Mouse (Mus musculus) intestine, embryonic 16.5 days (tissue): ENCODE measurements around the gene Calhm4. TPM values are rescaled to one million over a fixed set of nuclear protein-coding genes. Genes with fewer than 3 reads are reported as not detected.
"Not testable (repeated sequence)": the region's sequence is repeated elsewhere in the genome, so short reads cannot be mapped to it uniquely, and the experiment has no call there.

ENCODE experiments used
- ATAC-seq: fragments of 200-750 bp; cut with Nextera tagmentation; 2 replicates; pipeline ENCODE4 v1.8.0; 2017; ENCODE audit warnings: moderate TSS enrichment, moderate library complexity
- H3K27ac ChIP-seq: fragments of 300-500 bp; sonication (generic); 2 replicates; pipeline ENCODE4 v1.5.1; 2014; ENCODE audit warnings: mild to moderate bottlenecking, low read length
- H3K27me3 ChIP-seq: fragments of 300-500 bp; sonication (generic); replicated peaks from 2 replicates; pipeline ENCODE4 v1.6.1; 2014; ENCODE audit warnings: low read length, control low read depth, mixed read lengths; ENCODE audit not compliant: control insufficient read depth, insufficient read depth
- H3K36me3 ChIP-seq: fragments of 300-500 bp; sonication (generic); 2 replicates; pipeline ENCODE4 v1.6.1; 2014; ENCODE audit warnings: low read length, control low read depth; ENCODE audit not compliant: control insufficient read depth, insufficient read depth
- H3K4me1 ChIP-seq: fragments of 300-500 bp; sonication (generic); 2 replicates; pipeline ENCODE4 v1.6.1; 2014; ENCODE audit warnings: low read length, control low read depth, mixed read lengths; ENCODE audit not compliant: control insufficient read depth, insufficient read depth
- H3K4me2 ChIP-seq: fragments of 300-500 bp; sonication (generic); 2 replicates; pipeline ENCODE4 v1.6.1; 2014; ENCODE audit warnings: low read depth, low read length, control low read depth
- H3K4me3 ChIP-seq: fragments of 300-500 bp; sonication (generic); 2 replicates; pipeline ENCODE4 v1.5.1; 2014; ENCODE audit warnings: mild to moderate bottlenecking, low read length
- H3K9ac ChIP-seq: fragments of 300-500 bp; sonication (generic); 2 replicates; pipeline ENCODE4 v1.6.1; 2014; ENCODE audit warnings: low read depth, low read length
- H3K9me3 ChIP-seq: fragments of 300-500 bp; sonication (generic); 2 replicates; pipeline ENCODE4 v1.6.1; 2016; ENCODE audit warnings: low read length, control low read depth; ENCODE audit not compliant: control insufficient read depth
- WGBS: fragments of 180-500 bp; shearing (Covaris S2); extraction: QIAGEN DNeasy Blood & Tissue Kit; methylation state at CpG from one replicate; pipeline ENCODE4 v1.1.7; 2014; 5-methylcytosine and 5-hydroxymethylcytosine counted together
- polyA plus RNA-seq: library from polyadenylated mRNA; unstranded; fragments of >200 nt; fragmentation: Nextera tagmentation; extraction: Ambion mirVana; gene quantifications from 2 replicates; pipeline ENCODE4 v1.2.1, GENCODE M21; 2015

Gene Calhm4
- polyA plus RNA-seq, 1 experiment from 2014 or later = not detected

GRCm38 (mm10) chr10:34013241-34013640, 30.9 kb downstream of the Calhm4 start:
- no peak for ATAC-seq
- peaks cover 7% of the 10 kb centered on the region for H3K4me1 ChIP-seq
- no peak overlapping the region for H3K27ac ChIP-seq
- WGBS = 89% methylated on average over 2 of the region's 2 CpGs
- no peaks in the 10 kb centered on the region for H3K9me3 ChIP-seq
- H3K4me3 ChIP-seq = no peak overlapping the region
- H3K9ac ChIP-seq = no peak overlapping the region
- H3K36me3 ChIP-seq = no peaks in the 10 kb centered on the region; the same call in 1 of the 2 replicates
- H3K27me3 ChIP-seq = no peaks in the 10 kb centered on the region
- no peak overlapping the region for H3K4me2 ChIP-seq

GRCm38 (mm10) chr10:34012581-34012980, 31.5 kb downstream of the Calhm4 start:
- WGBS = 96% methylated on average over 4 of the region's 4 CpGs
- Histone ChIP-seq H3K9me3 (no peaks in the 10 kb centered on the region), H3K36me3 (no peaks in the 10 kb centered on the region; the same call in 1 of the 2 replicates), H3K9ac (no peak overlapping the region), H3K27me3 (no peaks in the 10 kb centered on the region), H3K4me1 (peaks cover 4% of the 10 kb centered on the region; the same call in 1 of the 2 replicates), H3K4me3 (no peak overlapping the region), H3K27ac (no peak overlapping the region), H3K4me2 (no peak overlapping the region)
- ATAC-seq = no peak

GRCm38 (mm10) chr10:33998397-33998796, 45.7 kb downstream of the Calhm4 start:
- H3K9ac ChIP-seq = no peak overlapping the region
- no peak overlapping the region for H3K27ac ChIP-seq
- no peak overlapping the region for H3K4me3 ChIP-seq
- H3K4me1 ChIP-seq = no peaks in the 10 kb centered on the region
- no peak overlapping the region for H3K4me2 ChIP-seq
- ATAC-seq = peak; percentile 63; the same call in 1 of the 2 replicates
- H3K36me3 ChIP-seq = peaks cover 14% of the 10 kb centered on the region
- no peaks in the 10 kb centered on the region for H3K9me3 ChIP-seq
- H3K27me3 ChIP-seq = no peaks in the 10 kb centered on the region

DNA sequence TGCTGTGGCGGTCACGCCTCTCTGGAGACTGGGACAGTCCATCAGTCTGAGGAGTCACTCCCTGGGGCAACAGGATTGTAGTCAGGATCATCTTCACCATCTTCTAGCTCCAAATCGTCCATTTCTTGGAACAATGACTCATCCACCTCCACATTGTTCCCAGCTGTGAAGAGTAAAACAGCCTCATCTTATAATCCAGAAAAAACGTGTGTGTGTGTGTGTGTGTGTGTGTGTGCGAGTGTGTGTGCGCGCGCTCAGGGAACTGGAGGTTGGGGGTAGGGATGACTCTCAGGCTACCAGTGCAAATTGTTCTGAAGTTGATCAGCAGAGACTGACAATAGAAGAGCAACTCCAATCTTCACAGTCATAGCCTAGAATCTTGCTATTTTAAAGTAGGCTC, 47.4 kb downstream of the Calhm4 start:
- not testable (repeated sequence) for ATAC-seq

More for the DNA sequence above, 47.4 kb downstream of the Calhm4 start:
- not testable (repeated sequence) for H3K27ac ChIP-seq, H3K27me3 ChIP-seq, H3K4me3 ChIP-seq, H3K4me2 ChIP-seq, H3K9me3 ChIP-seq, H3K4me1 ChIP-seq, H3K9ac ChIP-seq
- 90% methylated on average over 6 of the region's 8 CpGs for WGBS
- peaks cover 17% of the 10 kb centered on the region for H3K36me3 ChIP-seq

Other genes with a start within 250 kb of the Calhm4 start
- gene Sult3a1, start 186.6 kb downstream of the Calhm4 start, polyA plus RNA-seq = not detected in 2 replicates
- gene Rsph4a, start 139.2 kb downstream of the Calhm4 start, polyA plus RNA-seq = 0.05 and 0.20 TPM in 2 replicates
- gene Zup1, start 93.0 kb downstream of the Calhm4 start, polyA plus RNA-seq = 15.7 and 16.6 TPM in 2 replicates
- gene Rwdd1, start 24.7 kb downstream of the Calhm4 start, polyA plus RNA-seq = 84.4 and 95.3 TPM in 2 replicates
- gene Trappc3l, start 6.7 kb downstream of the Calhm4 start, polyA plus RNA-seq = not detected in 2 replicates
- gene Calhm5, start 52.2 kb upstream of the Calhm4 start, polyA plus RNA-seq = 0.94 and 1.1 TPM in 2 replicates
- gene Calhm6, start 83.7 kb upstream of the Calhm4 start, polyA plus RNA-seq = 1.4 and 1.7 TPM in 2 replicates
- 13.6 and 14.8 TPM in 2 replicates for gene Dse, start 163.4 kb upstream of the Calhm4 start, polyA plus RNA-seq
- 49.2 and 51.2 TPM in 2 replicates for gene Tspyl1, start 237.9 kb upstream of the Calhm4 start, polyA plus RNA-seq